Mouse (Mus musculus) hindbrain, embryonic 15.5 days (tissue): ENCODE results near the gene Psmb9. TPM values are rescaled to one million over a fixed set of nuclear protein-coding genes. Genes with fewer than 3 reads are reported as not detected.
A peak's percentile ranks its signal among the peaks of the same experiment; 100 is the strongest.
"Not testable (repeated sequence)": the region's sequence is repeated elsewhere in the genome, so short reads cannot be mapped to it uniquely, and the experiment has no call there.

Source experiments
- ATAC-seq: fragments of 200-750 bp; cut with Nextera tagmentation; 2 replicates; pipeline ENCODE4 v1.8.0; 2017; ENCODE audit warnings: low read depth, moderate number of reproducible peaks, moderate TSS enrichment; ENCODE audit not compliant: low FRiP score
- H3K27ac ChIP-seq: fragments of 300-500 bp; sonication (generic); replicated peaks from 2 replicates; pipeline ENCODE4 v1.5.1; 2015; ENCODE audit warnings: mild to moderate bottlenecking, inconsistent platforms
- H3K27me3 ChIP-seq: fragments of 300-500 bp; sonication (generic); 2 replicates; pipeline ENCODE4 v1.6.1; 2015; ENCODE audit warnings: control low read depth, inconsistent platforms
- H3K36me3 ChIP-seq: fragments of 300-500 bp; sonication (generic); 2 replicates; pipeline ENCODE4 v1.6.1; 2015; ENCODE audit warnings: control low read depth, inconsistent platforms
- H3K4me1 ChIP-seq: fragments of 300-500 bp; sonication (generic); replicated peaks from 2 replicates; pipeline ENCODE4 v1.6.1; 2015; ENCODE audit warnings: control low read depth, inconsistent platforms
- H3K4me2 ChIP-seq: fragments of 300-500 bp; sonication (generic); 2 replicates; pipeline ENCODE4 v1.6.1; 2015; ENCODE audit warnings: moderate library complexity, mild to moderate bottlenecking, inconsistent platforms
- H3K4me3 ChIP-seq: fragments of 300-500 bp; sonication (generic); 2 replicates; pipeline ENCODE4 v1.5.1; 2015; ENCODE audit warnings: mild to moderate bottlenecking, inconsistent platforms
- H3K9ac ChIP-seq: fragments of 300-500 bp; sonication (generic); 2 replicates; pipeline ENCODE4 v1.6.1; 2015; ENCODE audit warnings: inconsistent platforms
- H3K9me3 ChIP-seq: fragments of 300-500 bp; sonication (generic); 2 replicates; pipeline ENCODE4 v1.6.1; 2016; ENCODE audit warnings: control low read depth, inconsistent platforms
- WGBS: fragments of 180-500 bp; shearing (Covaris S2); methylation state at CpG from one replicate; pipeline ENCODE4 v1.1.7; 2015; 5-methylcytosine and 5-hydroxymethylcytosine counted together
- polyA plus RNA-seq: library from polyadenylated mRNA; unstranded; fragments of >200 nt; fragmentation: Nextera tagmentation; extraction: Ambion mirVana; gene quantifications from 2 replicates; pipeline ENCODE4 v1.2.1, GENCODE M21; 2015

The Psmb9 gene
- polyA plus RNA-seq, 1 experiment from 2014 or later: 1.4 TPM

GRCm38 (mm10) chr17:34144221-34144620 lies 43.3 kb downstream of the Psmb9 start:
- not testable (repeated sequence) for H3K4me2 ChIP-seq, H3K4me3 ChIP-seq, ATAC-seq, H3K36me3 ChIP-seq, H3K9ac ChIP-seq, H3K9me3 ChIP-seq, H3K27ac ChIP-seq
- peaks cover 21% of the 10 kb centered on the region for H3K27me3 ChIP-seq
- peaks cover 10% of the 10 kb centered on the region for H3K4me1 ChIP-seq
- 93% methylated on average over 4 of the region's 4 CpGs for WGBS

GRCm38 (mm10) chr17:34143461-34143860 lies 44.1 kb downstream of the Psmb9 start:
- Histone ChIP-seq H3K9me3 (no peaks in the 10 kb centered on the region), H3K27me3 (peaks cover 29% of the 10 kb centered on the region), H3K4me2 (no peak overlapping the region), H3K9ac (no peak overlapping the region), H3K4me3 (no peak overlapping the region), H3K27ac (no peak overlapping the region), H3K4me1 (peaks cover 13% of the 10 kb centered on the region), H3K36me3 (no peaks in the 10 kb centered on the region)
- 68% methylated on average over 4 of the region's 5 CpGs for WGBS
- ATAC-seq: no peak

- Histone ChIP-seq H3K9me3 (no peaks in the 10 kb centered on the region), H3K4me1 (peaks cover 13% of the 10 kb centered on the region), H3K4me3 (no peak within 1 kb of the TSS), H3K27ac (no peak within 1 kb of the TSS), H3K9ac (no peak within 1 kb of the TSS), H3K27me3 (peaks cover 33% of the 10 kb centered on the region), H3K4me2 (no peak within 1 kb of the TSS), H3K36me3 (no peaks in the 10 kb centered on the region)
- no peak for ATAC-seq
- 29% methylated on average over 7 of the region's 7 CpGs for WGBS
These were observed 44.5 kb downstream of the Psmb9 start, which contains the start of gene H2-DMb2 for GRCm38 (mm10) chr17:34143033-34143432. H2-DMb2 (plus strand) TSS chr17:34143307.

DNA sequence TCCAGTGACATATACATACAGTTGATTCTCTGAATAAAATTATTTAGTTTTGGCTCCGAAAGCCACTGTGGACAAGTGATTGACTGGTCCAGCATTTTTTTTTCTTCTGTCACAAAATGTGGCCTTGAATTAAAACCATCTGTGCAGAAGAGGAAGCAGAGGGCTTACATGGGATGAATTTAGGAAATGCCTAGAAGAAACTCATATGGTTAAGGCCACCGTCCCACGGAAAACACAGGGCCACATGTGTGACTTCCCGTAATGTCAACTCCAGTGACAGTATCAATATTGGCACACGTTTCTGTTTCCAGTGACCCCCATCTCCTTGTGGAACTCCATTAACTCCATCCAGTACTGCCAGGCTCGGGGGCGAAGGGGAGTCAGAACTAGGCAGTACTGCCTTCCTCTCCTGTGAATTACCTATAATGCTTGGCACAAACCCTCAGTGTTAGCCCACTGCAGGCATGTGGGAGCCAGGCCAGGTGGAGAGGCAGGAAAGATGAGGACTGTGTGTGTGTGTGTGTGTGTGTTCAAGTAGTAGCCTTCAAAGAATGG lies 45.0 kb downstream of the Psmb9 start:
- Histone ChIP-seq H3K36me3 (no peaks in the 10 kb centered on the region), H3K4me3 (no peak overlapping the region), H3K9ac (no peak overlapping the region), H3K4me2 (no peak overlapping the region), H3K27me3 (peaks cover 38% of the 10 kb centered on the region), H3K27ac (no peak overlapping the region), H3K4me1 (peaks cover 13% of the 10 kb centered on the region), H3K9me3 (no peaks in the 10 kb centered on the region)
- no peak for ATAC-seq
- 91% methylated on average over 7 of the region's 7 CpGs for WGBS

- Histone ChIP-seq H3K9ac (no peak overlapping the region), H3K9me3 (no peaks in the 10 kb centered on the region), H3K27me3 (peaks cover 48% of the 10 kb centered on the region), H3K4me2 (no peak overlapping the region), H3K4me1 (peaks cover 13% of the 10 kb centered on the region), H3K36me3 (no peaks in the 10 kb centered on the region), H3K27ac (no peak overlapping the region), H3K4me3 (no peak overlapping the region)
- no peak for ATAC-seq
- 40% methylated on average over 4 of the region's 4 CpGs for WGBS
These were observed 46.1 kb downstream of the Psmb9 start for GRCm38 (mm10) chr17:34141448-34141847.

- no peaks in the 10 kb centered on the region for H3K9me3 ChIP-seq
- H3K27ac ChIP-seq: no peak overlapping the region
- 20% methylated on average over 5 of the region's 5 CpGs for WGBS
- no peak overlapping the region for H3K4me3 ChIP-seq
- no peak overlapping the region for H3K9ac ChIP-seq
- H3K4me1 ChIP-seq: peaks cover 17% of the 10 kb centered on the region
- H3K36me3 ChIP-seq: no peaks in the 10 kb centered on the region
- ATAC-seq: no peak
- peaks cover 48% of the 10 kb centered on the region for H3K27me3 ChIP-seq
- no peak overlapping the region for H3K4me2 ChIP-seq
These were observed 47.3 kb downstream of the Psmb9 start for GRCm38 (mm10) chr17:34140240-34140639.

DNA sequence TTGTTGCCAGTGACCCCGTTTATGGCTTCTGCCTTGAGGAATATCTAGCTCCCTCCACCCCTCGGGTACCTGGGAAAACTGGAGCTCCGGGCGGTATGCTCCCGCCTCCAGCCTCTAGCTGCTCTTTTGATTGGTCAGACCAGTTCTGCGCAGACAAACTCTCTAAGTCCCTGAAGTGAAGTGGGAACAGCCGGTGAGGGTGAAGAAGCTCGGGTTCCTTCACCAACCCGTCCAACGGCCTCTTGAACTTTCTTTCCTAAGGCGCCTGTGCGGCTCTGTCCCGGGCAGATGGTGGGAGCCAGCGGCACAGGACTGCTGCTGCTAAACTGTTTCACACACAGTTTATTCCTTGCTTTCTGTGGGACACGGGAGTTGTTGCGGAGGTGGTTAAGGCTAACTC lies 48.1 kb downstream of the Psmb9 start:
- peaks cover 48% of the 10 kb centered on the region for H3K27me3 ChIP-seq
- no peak overlapping the region for H3K9ac ChIP-seq
- H3K4me1 ChIP-seq: peaks cover 17% of the 10 kb centered on the region
- H3K36me3 ChIP-seq: no peaks in the 10 kb centered on the region
- peak overlapping the region; percentile 24 for H3K4me3 ChIP-seq
- H3K9me3 ChIP-seq: no peaks in the 10 kb centered on the region
- no peak for ATAC-seq
- peak overlapping the region; percentile 58 for H3K4me2 ChIP-seq
- H3K27ac ChIP-seq: no peak overlapping the region
- 2% methylated on average over 16 of the region's 16 CpGs for WGBS

GRCm38 (mm10) chr17:34138655-34139054 lies 48.9 kb downstream of the Psmb9 start:
- ATAC-seq: no peak
- Histone ChIP-seq H3K9ac (no peak overlapping the region), H3K27ac (no peak overlapping the region), H3K36me3 (no peaks in the 10 kb centered on the region), H3K4me3 (0 out of 2 replicates have a peak overlapping the region, but pooled peaks have one; percentile 24), H3K4me1 (peaks cover 17% of the 10 kb centered on the region), H3K4me2 (no peak overlapping the region; the same call in 1 of the 2 replicates), H3K9me3 (no peaks in the 10 kb centered on the region), H3K27me3 (peaks cover 48% of the 10 kb centered on the region)
- WGBS: 85% methylated on average over 7 of the region's 7 CpGs

GRCm38 (mm10) chr17:34137601-34138000 lies 50.0 kb downstream of the Psmb9 start:
- H3K9me3 ChIP-seq: no peaks in the 10 kb centered on the region
- no peaks in the 10 kb centered on the region for H3K36me3 ChIP-seq
- WGBS: 68% methylated on average over 7 of the region's 7 CpGs
- no peak overlapping the region for H3K4me2 ChIP-seq
- ATAC-seq: no peak
- no peak overlapping the region for H3K27ac ChIP-seq
- peaks cover 48% of the 10 kb centered on the region for H3K27me3 ChIP-seq
- no peak overlapping the region for H3K9ac ChIP-seq
- H3K4me3 ChIP-seq: no peak overlapping the region
- H3K4me1 ChIP-seq: peaks cover 17% of the 10 kb centered on the region

GRCm38 (mm10) chr17:34135297-34136224 lies 52.0 kb downstream of the Psmb9 start:
- ATAC-seq: peak; percentile 97
- peaks cover 39% of the 10 kb centered on the region for H3K27me3 ChIP-seq
- WGBS: 6% methylated on average over 31 of the region's 31 CpGs
- peaks cover 17% of the 10 kb centered on the region for H3K4me1 ChIP-seq
- no peaks in the 10 kb centered on the region for H3K36me3 ChIP-seq
- H3K9me3 ChIP-seq: no peaks in the 10 kb centered on the region
- H3K4me3 ChIP-seq: peak overlapping the region; percentile 39
- H3K4me2 ChIP-seq: peak overlapping the region; percentile 67
- H3K9ac ChIP-seq: peak overlapping the region; percentile 30; the same call in 1 of the 2 replicates
- no peak overlapping the region for H3K27ac ChIP-seq

- H3K9ac ChIP-seq: no peak overlapping the region
- H3K4me1 ChIP-seq: peaks cover 9% of the 10 kb centered on the region
- no peaks in the 10 kb centered on the region for H3K36me3 ChIP-seq
- no peaks in the 10 kb centered on the region for H3K9me3 ChIP-seq
- WGBS: 85% methylated on average over 3 of the region's 3 CpGs
- H3K27ac ChIP-seq: no peak overlapping the region
- H3K4me2 ChIP-seq: no peak overlapping the region
- H3K27me3 ChIP-seq: peaks cover 30% of the 10 kb centered on the region
- ATAC-seq: no peak
- no peak overlapping the region for H3K4me3 ChIP-seq
These were observed 53.1 kb downstream of the Psmb9 start for GRCm38 (mm10) chr17:34134451-34134850.

- ATAC-seq: no peak
- H3K4me1 ChIP-seq: peaks cover 15% of the 10 kb centered on the region
- H3K27ac ChIP-seq: no peak overlapping the region
- H3K4me3 ChIP-seq: no peak overlapping the region
- no peaks in the 10 kb centered on the region for H3K9me3 ChIP-seq
- WGBS: 85% methylated on average over 11 of the region's 11 CpGs
- no peak overlapping the region for H3K9ac ChIP-seq
- H3K4me2 ChIP-seq: no peak overlapping the region
- no peaks in the 10 kb centered on the region for H3K36me3 ChIP-seq
- H3K27me3 ChIP-seq: peaks cover 18% of the 10 kb centered on the region
These were observed 54.3 kb downstream of the Psmb9 start for GRCm38 (mm10) chr17:34133289-34133688.
